Mouse (Mus musculus) layer of hippocampus, adult 9-10 months (tissue): ENCODE data around the gene Prmt1.
"Not testable (repeated sequence)": the region's sequence is repeated elsewhere in the genome, so short reads cannot be mapped to it uniquely, and the experiment has no call there.

Experiments used
- DNase-seq: peaks from one replicate; pipeline ENCODE4 v3.0.0; 2022; ENCODE audit warnings: low spot score

The Prmt1 gene

DNA sequence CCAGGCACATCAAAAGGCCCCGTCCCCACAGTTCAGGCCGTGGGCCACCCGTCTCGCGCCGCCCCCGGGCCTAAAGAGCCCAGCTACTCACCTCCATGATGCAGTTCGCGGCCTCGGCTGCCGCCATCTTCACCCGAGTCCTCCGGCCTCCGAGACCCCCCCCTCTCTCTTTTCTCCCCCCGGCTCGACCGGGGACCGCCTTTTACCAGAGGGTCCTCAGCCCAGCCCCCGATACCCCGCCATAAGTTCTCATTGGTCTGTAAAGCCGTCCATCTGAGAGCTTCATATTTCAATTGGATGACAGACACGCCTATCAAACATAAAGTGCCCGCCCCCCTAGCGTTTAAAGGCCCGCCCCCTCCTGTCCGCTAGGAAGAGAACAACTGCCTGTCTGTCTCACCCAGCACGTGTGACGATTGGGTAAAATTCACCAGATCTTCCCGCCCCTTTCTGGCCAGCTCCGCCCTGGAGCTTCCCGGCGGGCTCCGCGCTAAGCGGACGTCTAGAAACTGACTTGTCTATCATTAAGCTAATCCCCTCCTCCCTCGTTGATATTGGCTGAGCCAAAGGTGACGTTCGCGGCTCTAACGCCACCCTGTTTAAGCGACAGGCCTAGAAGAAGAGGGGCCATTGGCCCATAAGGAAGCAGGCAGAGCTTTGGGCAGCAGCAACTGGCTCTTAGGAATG lies at the start of gene Prmt1:
Gene Prmt1 (minus strand): TSS at position 377 of the 687 bp plus-strand sequence.
- DNase-seq, result peak; percentile 97

DNA sequence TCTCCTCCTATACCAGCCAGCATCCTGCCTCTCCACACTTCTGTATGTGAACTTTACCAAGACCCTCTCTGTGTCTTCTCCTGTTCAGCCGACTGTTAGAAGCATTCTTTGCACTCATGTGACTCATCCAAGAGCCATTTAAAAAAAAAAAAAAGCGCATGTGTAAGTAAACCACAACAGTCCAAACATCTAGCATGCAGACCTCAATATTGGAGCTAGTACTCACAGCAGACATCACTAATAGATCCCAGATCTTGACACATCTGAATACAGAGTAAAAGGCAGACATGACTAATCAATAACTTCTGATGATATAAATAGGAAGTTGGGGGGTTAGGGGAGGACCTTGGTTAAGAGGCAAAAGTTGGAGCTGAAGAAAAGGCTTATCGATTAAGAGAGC lies 49.3 kb upstream of the Prmt1 start:
- DNase-seq, result no peak

- no peak for DNase-seq
These were observed 47.5 kb upstream of the Prmt1 start for GRCm38 (mm10) chr7:45033722-45034359.

DNA sequence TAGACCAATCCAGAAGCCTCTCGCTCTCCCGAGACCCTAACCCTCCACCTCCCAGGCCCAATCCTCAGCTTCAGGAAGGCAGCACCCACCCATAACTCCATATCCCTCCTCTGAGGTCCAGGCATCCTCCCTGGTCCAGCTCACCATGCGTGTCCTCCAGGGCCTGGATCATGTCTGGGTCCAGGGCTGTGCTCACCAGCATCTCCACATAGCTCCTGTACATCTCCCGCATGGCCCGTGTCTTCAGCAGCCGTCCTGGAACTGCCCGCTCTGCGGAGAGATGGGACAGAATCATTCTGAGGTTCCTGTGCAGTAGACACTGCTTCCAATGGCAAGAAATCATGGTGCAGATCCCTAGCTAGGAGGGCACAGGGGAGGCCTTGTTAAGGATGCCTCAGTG lies 44.5 kb upstream of the Prmt1 start:
- no peak for DNase-seq

GRCm38 (mm10) chr7:45029995-45030394 lies 43.6 kb upstream of the Prmt1 start:
- DNase-seq, result no peak

DNA sequence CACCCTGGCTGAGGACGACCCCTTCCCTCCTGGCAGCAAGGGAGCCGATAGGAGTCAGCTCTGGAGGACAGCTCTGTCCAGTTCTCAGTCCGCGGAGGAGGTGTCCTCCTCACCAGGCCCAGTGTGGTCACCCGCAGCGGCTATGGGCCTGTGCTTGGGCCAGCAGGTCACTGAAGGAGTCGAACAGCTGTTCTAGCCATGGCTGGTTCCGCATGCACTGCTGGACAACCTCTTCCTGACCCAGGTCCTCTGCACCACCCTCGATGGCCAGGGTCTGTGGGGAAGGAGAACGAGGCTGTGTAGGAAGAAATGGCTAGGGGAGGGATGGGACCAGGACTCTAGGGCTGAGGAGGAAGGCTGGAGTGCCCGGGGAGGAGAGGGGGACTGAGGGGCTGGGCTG lies 42.0 kb upstream of the Prmt1 start:
- no peak for DNase-seq

GRCm38 (mm10) chr7:45027761-45028160 lies 41.4 kb upstream of the Prmt1 start:
- DNase-seq, result no peak

DNA sequence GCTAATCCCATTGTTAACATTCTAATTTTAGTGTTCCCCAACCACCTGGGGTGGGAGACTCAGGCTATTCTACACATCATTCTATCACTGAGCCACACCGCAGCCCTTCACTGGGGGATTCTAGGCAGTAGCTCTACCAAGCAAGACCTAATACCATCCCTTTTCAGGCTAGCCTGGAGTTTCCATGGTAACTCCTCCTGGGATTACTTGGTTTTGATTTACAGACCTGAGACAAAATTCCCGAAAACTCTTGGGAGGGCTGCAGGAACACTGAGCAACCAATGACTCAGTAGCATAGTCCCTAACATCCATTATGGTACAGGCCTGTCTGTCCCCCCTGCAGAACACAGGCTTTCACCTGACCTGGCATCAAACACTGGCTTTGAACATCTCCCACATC lies 39.9 kb upstream of the Prmt1 start:
- no peak for DNase-seq

DNA sequence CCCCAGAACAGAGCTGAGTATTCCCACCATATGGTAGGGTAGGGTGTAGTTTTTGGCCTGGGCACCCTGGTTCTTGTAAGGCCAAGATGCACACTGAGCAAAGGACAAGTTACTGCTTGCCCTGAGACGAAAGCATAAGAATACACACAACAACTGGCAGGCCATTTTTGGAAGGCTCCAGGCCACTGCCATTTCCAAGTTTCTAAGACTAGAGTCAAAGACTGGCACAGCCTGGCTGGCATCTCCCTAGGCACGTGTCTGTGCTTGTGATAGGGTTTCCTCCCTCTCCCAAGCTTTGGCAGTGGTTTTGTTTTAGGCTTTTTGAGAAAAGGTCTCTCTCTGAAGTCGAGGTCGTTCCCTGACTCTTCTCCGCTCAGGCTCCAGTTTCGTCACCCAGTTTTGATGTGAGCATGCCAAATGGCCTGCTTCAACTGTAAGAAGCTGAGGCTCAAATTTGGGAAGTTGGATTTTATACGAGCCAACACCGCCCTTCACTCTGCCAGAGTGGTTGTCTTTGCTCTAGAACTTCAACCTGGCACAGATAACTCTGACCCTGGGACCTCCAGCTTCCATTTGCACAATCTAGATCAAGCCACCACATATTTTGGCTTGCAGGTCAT lies 39.3 kb upstream of the Prmt1 start:
- no peak for DNase-seq

DNA sequence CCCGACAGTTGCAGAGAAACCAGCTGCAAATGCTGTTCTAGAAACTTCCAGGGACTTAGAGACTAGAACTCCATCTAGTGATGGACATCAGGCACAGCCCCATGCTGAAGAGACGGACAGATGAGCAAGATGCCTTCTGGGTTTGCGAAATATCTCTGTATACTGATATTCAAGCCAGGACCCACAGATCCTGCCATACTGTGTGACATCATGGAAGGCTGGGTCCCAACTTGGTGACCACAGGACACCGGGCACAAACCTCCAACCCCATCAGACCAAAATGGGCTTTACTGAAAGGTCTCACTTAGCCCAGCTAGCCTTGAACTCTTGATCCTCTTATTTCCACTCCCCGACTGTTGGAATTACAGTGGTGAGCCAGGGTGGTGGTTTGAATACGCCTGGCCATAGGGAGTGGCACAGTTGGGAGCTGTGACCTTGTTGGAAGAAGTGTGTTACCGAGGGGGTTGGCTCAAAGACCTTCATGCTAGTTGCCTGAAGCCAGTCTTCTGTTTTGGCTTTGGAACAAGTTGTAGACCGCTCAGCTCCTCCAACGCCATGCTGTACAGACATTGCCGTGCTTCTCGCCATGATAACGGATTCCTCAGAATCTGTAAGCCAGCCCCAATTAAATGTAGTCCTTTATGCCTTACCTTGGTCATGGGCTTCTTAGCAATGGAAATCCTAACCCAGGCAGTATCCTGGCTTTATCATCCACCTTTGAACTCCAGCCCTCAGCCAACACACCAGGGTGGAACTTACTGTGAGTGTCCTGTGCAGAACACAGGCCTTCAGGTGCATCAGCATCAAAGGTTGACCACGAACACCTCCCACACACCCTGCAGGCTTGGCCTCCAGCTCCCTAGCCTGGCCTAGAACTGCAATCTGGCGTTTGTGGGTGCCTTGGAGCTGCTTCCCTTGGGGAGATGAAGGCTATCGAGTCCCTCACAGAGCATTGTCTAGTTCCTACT lies 38.2 kb upstream of the Prmt1 start:
- no peak for DNase-seq

DNA sequence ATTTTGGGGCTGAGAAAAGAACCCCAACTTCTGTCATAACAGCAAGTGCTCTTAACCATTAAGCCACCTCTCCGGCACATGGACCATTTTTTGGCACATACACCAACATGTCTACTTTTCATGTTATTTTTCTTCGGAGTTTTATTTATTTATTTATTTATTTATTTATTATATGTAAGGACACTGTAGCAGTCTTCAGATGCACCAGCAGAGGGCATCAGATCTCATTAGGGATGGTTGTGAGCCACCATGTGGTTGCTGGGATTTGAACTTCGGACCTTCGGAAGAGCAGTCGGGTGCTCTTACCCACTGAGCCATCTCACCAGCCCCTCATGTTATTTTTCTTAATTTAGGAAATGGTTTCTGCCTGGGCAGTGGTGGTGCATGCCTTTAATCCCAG lies 37.3 kb upstream of the Prmt1 start:
- not testable (repeated sequence) for DNase-seq

DNA sequence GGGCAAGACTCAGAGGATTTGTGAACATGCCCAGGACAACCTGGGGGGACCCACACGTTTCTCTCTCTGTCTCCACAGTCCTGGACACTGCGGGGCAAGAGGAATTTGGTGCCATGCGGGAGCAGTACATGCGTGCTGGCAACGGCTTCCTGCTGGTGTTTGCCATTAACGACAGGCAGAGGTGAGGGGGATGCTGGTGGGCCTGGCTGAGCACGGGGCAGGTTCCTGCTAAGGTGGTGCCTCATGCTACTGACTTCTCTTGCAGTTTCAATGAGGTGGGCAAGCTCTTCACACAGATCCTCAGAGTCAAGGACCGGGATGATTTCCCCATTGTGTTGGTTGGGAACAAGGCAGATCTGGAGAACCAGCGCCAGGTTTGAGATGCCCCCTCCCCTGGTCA lies 33.9 kb upstream of the Prmt1 start:
- no peak for DNase-seq

DNA sequence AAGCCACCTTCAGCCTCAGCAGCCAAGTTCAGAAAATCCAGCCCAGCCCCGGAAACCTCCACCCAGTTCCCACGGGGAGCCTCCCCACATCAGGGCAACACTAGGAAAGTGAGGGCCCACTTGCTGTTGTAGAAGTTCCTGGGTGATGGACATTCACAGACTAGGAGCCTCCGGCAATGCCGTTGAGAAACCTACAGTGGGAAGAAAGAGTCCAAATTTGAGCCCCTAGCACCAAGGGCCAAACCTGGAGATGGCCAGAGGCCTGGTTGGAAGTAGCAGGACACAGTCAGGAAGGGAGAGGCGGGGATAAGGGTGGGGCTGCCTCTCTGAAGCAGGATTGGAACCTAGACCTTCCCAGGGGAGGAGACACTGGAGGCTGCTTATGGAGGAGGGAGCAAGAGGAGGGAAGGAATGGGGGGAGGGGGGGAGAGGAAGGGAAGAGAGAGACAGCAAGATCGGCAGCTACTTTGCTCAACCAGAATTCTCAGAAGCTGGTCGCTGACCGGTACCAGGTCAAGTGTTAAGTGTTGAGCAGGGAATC lies 32.7 kb upstream of the Prmt1 start:
- no peak for DNase-seq

DNA sequence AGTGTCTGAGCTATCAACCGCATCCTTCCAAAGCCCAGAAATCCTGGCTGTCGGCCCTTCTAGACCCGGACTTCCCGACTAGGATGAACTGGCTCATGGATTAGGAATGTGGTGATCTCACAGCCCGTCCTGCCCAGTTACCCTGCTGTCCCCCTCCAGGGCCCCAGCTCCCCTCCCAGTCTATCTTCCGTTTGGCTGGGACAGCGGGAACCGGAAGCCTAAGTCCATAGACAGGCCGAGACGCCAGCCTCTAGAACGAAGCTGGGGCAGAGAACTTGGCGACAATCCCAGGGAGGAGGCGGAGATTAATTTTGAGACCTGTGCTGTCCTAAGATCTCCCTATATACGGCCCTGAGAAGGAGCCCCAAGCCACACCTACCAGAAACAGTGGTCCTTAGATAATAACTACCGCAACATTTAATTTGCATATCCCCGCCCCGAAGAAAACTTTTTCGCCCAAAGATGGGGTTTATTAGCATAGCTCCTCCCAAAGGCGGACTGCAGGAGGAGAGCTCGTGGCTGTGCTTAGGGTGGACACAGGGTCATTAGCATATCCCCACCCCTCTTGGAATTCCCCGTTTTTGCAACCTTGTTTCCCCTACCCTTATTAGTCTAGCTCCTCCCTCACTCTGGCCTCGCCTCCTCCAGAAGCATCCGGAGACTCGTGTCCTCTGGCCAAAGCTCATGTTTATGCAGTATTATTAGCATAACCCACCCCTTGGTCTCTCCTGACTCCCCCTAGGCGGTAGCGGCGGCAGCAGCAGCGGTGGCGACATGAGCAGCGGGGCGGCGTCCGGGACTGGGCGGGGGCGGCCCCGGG lies 31.1 kb upstream of the Prmt1 start, which contains the start of gene Rras:
Gene Rras (plus strand): TSS at position 720 of the 820 bp plus-strand sequence.
- peak; percentile 88 for DNase-seq

DNA sequence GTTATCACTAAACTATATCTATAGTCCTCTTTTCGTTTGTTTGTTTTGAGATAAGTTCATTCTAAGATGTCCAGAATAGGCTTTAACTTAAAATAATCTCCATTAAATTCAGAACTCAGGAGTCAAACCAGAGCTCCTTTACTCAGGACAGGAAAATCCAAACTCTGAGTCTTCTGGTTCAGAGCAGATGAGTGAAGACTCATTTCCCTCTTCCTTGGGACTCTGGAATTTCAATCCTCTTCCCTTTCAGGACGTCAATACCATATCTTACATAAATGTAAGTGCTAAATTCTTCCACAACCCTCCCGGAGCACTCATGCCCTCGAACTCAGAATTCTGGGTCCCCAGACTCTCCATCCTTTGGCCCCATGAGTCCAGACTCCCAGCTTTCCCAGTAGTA lies 30.4 kb upstream of the Prmt1 start:
- no peak for DNase-seq

DNA sequence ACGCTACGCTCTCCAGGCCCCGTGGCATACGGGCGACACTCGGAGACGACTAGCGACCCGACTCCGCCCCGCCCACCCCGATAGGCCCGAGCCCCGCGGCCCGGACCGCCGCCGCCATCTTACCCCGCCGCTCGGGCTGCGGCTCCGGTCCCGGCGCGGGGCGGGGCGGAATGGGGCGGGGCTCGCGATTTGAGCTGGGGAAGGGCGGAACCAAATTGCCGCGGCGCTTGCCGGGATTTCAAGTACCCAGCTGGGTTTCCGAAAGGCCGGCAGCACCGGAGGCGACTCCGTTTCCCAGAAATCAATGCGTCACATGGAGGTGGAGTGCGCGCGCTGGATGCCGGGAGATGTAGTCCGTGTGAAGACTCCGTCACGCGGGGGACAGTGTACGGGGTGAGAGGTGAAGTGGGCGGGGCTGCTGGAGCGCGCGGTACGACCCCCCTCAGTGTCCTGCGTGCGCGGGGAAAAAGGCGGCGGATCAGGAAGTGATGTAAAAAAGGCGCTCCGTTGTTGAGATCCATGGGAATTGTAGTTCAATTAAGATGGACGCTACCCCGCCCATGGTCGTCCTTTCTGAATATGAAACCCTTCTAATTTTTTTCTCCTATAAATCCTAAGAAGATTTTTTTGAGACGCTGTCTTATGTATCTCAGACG lies 29.7 kb upstream of the Prmt1 start, which contains the start of gene Scaf1:
Gene Scaf1 (minus strand): TSS at position 407 of the 656 bp plus-strand sequence.
- peak; percentile 98 for DNase-seq

- no peak for DNase-seq
These were observed 29.1 kb upstream of the Prmt1 start for GRCm38 (mm10) chr7:45015344-45015956.

DNA sequence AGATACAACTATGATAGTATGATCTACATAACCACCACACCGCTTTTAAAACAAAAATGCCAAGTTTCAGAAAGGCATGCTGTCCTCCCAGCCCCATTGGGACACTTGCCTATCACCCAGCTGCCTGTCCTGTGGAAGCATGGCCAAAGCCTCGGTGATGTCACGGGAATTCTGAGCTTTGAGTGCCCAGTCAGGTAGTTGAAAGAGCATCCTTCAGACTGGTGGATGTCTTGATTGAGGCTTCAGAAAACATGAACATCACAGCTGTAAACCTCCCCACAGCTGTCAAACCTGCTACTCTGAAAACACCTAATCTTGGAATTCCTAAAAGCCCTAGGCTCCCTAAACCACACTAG lies 27.7 kb upstream of the Prmt1 start:
- no peak for DNase-seq

- no peak for DNase-seq
These were observed 27.2 kb upstream of the Prmt1 start for GRCm38 (mm10) chr7:45013366-45014095.
